Mouse (Mus musculus) heart, embryonic 15.5 days (tissue): ENCODE measurements around the gene Limd1. TPM values are rescaled to one million over a fixed set of nuclear protein-coding genes. Genes with fewer than 3 reads are reported as not detected.

Source experiments
- ATAC-seq: fragments of 200-750 bp; cut with Nextera tagmentation; replicated peaks from 2 replicates; pipeline ENCODE4 v1.8.0; 2017; ENCODE audit warnings: low read depth, moderate TSS enrichment; ENCODE audit not compliant: insufficient number of reproducible peaks, insufficient read depth, low FRiP score
- H3K27ac ChIP-seq: fragments of 300-500 bp; sonication (generic); 2 replicates; pipeline ENCODE4 v1.5.1; 2015; ENCODE audit warnings: mild to moderate bottlenecking, inconsistent platforms
- H3K27me3 ChIP-seq: fragments of 300-500 bp; sonication (generic); 2 replicates; pipeline ENCODE4 v1.6.1; 2015; ENCODE audit warnings: inconsistent platforms
- H3K36me3 ChIP-seq: fragments of 300-500 bp; sonication (generic); 2 replicates; pipeline ENCODE4 v1.6.1; 2015; ENCODE audit warnings: mild to moderate bottlenecking, inconsistent platforms
- H3K4me1 ChIP-seq: fragments of 300-500 bp; sonication (generic); replicated peaks from 2 replicates; pipeline ENCODE4 v1.6.1; 2015; ENCODE audit warnings: inconsistent platforms
- H3K4me2 ChIP-seq: fragments of 300-500 bp; sonication (generic); 2 replicates; pipeline ENCODE4 v1.6.1; 2015; ENCODE audit warnings: inconsistent platforms, mild to moderate bottlenecking, moderate library complexity
- H3K4me3 ChIP-seq: fragments of 300-500 bp; sonication (generic); 2 replicates; pipeline ENCODE4 v1.5.1; 2015; ENCODE audit warnings: mild to moderate bottlenecking, inconsistent platforms
- H3K9ac ChIP-seq: fragments of 300-500 bp; sonication (generic); 2 replicates; pipeline ENCODE4 v1.6.1; 2015; ENCODE audit warnings: mild to moderate bottlenecking, inconsistent platforms
- H3K9me3 ChIP-seq: fragments of 300-500 bp; sonication (generic); replicated peaks from 2 replicates; pipeline ENCODE4 v1.6.1; 2016; ENCODE audit warnings: inconsistent platforms
- WGBS: fragments of 180-500 bp; shearing (Covaris S2); methylation state at CpG from one replicate; pipeline ENCODE4 v1.1.7; 2015; ENCODE audit warnings: mixed read lengths; 5-methylcytosine and 5-hydroxymethylcytosine counted together
- polyA plus RNA-seq: library from polyadenylated mRNA; unstranded; fragments of >200 nt; fragmentation: Nextera tagmentation; extraction: Ambion mirVana; gene quantifications from 2 replicates; pipeline ENCODE4 v1.2.1, GENCODE M21; 2015

The Limd1 gene
- polyA plus RNA-seq, 1 experiment from 2014 or later = 50.3 TPM

DNA sequence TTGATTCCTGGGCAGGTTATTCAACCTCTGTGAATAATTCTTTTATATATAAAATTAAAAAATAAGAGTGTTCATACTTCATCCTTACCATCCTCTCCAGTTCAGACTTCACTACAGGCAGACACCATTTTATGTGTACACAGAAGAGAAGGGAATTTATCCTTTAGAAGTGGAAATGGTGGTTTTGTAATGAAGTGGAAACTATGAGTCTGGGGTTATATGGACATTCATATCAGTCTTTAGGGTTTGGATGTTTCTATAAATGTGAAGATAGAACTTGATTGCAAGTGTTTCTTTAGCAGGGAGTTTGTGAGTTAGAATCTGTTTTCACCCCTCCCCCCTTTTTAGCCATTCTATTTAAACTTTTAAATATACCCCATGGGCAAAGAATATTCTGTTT lies 52.7 kb downstream of the Limd1 start:
- peaks cover 28% of the 10 kb centered on the region for H3K4me1 ChIP-seq
- H3K36me3 ChIP-seq = no peaks in the 10 kb centered on the region
- H3K4me3 ChIP-seq = peak overlapping the region; percentile 98
- peak overlapping the region; percentile 99; the same call in 1 of the 2 replicates for H3K9ac ChIP-seq
- ATAC-seq = no peak
- no peak overlapping the region for H3K27ac ChIP-seq
- H3K9me3 ChIP-seq = no peaks in the 10 kb centered on the region
- H3K4me2 ChIP-seq = peak overlapping the region; percentile 60
- H3K27me3 ChIP-seq = no peaks in the 10 kb centered on the region

GRCm38 (mm10) chr9:123536613-123537012 lies 58.1 kb downstream of the Limd1 start:
- peaks cover 13% of the 10 kb centered on the region for H3K4me1 ChIP-seq
- no peaks in the 10 kb centered on the region for H3K27me3 ChIP-seq
- H3K36me3 ChIP-seq = no peaks in the 10 kb centered on the region
- no peaks in the 10 kb centered on the region for H3K9me3 ChIP-seq
- H3K4me3 ChIP-seq = no peak overlapping the region
- no peak overlapping the region for H3K4me2 ChIP-seq
- H3K9ac ChIP-seq = no peak overlapping the region
- no peak overlapping the region for H3K27ac ChIP-seq
- WGBS = 83% methylated on average over 2 of the region's 2 CpGs
- ATAC-seq = no peak

- H3K9me3 ChIP-seq = no peaks in the 10 kb centered on the region
- H3K27ac ChIP-seq = no peak overlapping the region
- H3K9ac ChIP-seq = no peak overlapping the region
- no peak for ATAC-seq
- no peaks in the 10 kb centered on the region for H3K36me3 ChIP-seq
- no peaks in the 10 kb centered on the region for H3K27me3 ChIP-seq
- 56% methylated on average over 4 of the region's 4 CpGs for WGBS
- no peak overlapping the region for H3K4me3 ChIP-seq
- H3K4me1 ChIP-seq = peaks cover 6% of the 10 kb centered on the region; the same call in 1 of the 2 replicates
- no peak overlapping the region for H3K4me2 ChIP-seq
Measured at GRCm38 (mm10) chr9:123538189-123538588, 59.7 kb downstream of the Limd1 start.

DNA sequence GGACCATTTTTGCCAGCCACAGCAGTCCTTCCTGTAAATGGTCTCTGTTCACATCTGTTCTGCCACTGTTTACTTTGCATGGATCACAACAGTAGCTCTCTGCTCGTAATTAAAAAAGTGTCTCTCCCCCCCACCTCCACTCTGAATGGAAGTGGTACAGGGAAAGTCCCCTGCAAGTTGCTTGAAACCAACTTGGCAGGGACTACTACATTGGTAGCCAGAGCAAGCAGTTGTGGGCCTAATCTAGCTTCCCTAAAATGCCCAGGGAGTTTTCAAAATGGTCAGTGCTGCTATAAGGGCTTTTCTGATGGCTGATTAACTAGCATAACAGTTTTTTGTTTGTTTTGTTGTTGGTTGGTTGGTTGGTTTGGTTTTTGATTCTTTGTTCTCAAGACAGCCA lies 60.6 kb downstream of the Limd1 start:
- H3K4me1 ChIP-seq = peaks cover 6% of the 10 kb centered on the region; the same call in 1 of the 2 replicates
- no peak for ATAC-seq
- H3K4me3 ChIP-seq = no peak overlapping the region
- H3K27ac ChIP-seq = no peak overlapping the region
- no peak overlapping the region for H3K9ac ChIP-seq
- no peak overlapping the region for H3K4me2 ChIP-seq
- H3K27me3 ChIP-seq = no peaks in the 10 kb centered on the region
- no peaks in the 10 kb centered on the region for H3K9me3 ChIP-seq
- H3K36me3 ChIP-seq = peaks cover 6% of the 10 kb centered on the region; the same call in 1 of the 2 replicates
- 66% methylated on average over 1 of the region's 1 CpGs for WGBS

GRCm38 (mm10) chr9:123539823-123540222 lies 61.3 kb downstream of the Limd1 start:
- no peak overlapping the region for H3K4me2 ChIP-seq
- H3K27me3 ChIP-seq = no peaks in the 10 kb centered on the region
- no peaks in the 10 kb centered on the region for H3K9me3 ChIP-seq
- ATAC-seq = no peak
- WGBS = 75% methylated on average over 2 of the region's 2 CpGs
- no peak overlapping the region for H3K9ac ChIP-seq
- H3K27ac ChIP-seq = no peak overlapping the region
- H3K36me3 ChIP-seq = peaks cover 6% of the 10 kb centered on the region; the same call in 1 of the 2 replicates
- H3K4me1 ChIP-seq = peaks cover 6% of the 10 kb centered on the region; the same call in 1 of the 2 replicates
- H3K4me3 ChIP-seq = no peak overlapping the region

- no peak overlapping the region for H3K9ac ChIP-seq
- WGBS = 54% methylated on average over 3 of the region's 3 CpGs
Measured at GRCm38 (mm10) chr9:123554599-123554998, 76.1 kb downstream of the Limd1 start.

More at GRCm38 (mm10) chr9:123554599-123554998, 76.1 kb downstream of the Limd1 start:
- Histone ChIP-seq H3K9me3 (no peaks in the 10 kb centered on the region), H3K27me3 (no peaks in the 10 kb centered on the region), H3K4me2 (no peak overlapping the region), H3K36me3 (peaks cover 63% of the 10 kb centered on the region), H3K4me1 (no peaks in the 10 kb centered on the region; the same call in 1 of the 2 replicates), H3K27ac (no peak overlapping the region), H3K4me3 (no peak overlapping the region)
- ATAC-seq = no peak

Other genes with a start within 250 kb of the Limd1 start
- 10.4 and 17.6 TPM in 2 replicates for gene Tmem158, start 217.9 kb upstream of the Limd1 start, polyA plus RNA-seq
- 783 and 885 TPM in 2 replicates for gene Lars2, start 111.8 kb upstream of the Limd1 start, polyA plus RNA-seq
- 43.9 and 45.3 TPM in 2 replicates for gene Sacm1l, start 51.1 kb downstream of the Limd1 start, polyA plus RNA-seq
- 0.13 TPM in 2 replicates for gene Slc6a20b, start 153.9 kb downstream of the Limd1 start, polyA plus RNA-seq
- gene Ccr9, start 199.7 kb downstream of the Limd1 start, polyA plus RNA-seq = 0.29 and 1.1 TPM in 2 replicates
- not detected in 2 replicates for gene Slc6a20a, start 200.2 kb downstream of the Limd1 start, polyA plus RNA-seq
- gene Lztfl1, start 239.0 kb downstream of the Limd1 start, polyA plus RNA-seq = 26.7 and 35.4 TPM in 2 replicates